Mouse (Mus musculus) erythroblast, embryonic 14.5 days (primary cell): ENCODE measurements around the gene Rundc1.

Experiments used
- GATA1 ChIP-seq: IDR thresholded peaks from 2 replicates; pipeline ENCODE4 v1.6.1; 2012; ENCODE audit warnings: low read length, inconsistent platforms, mixed read lengths
- TAL1 ChIP-seq: IDR thresholded peaks from 3 replicates; pipeline ENCODE4 v1.6.1; 2012; ENCODE audit warnings: low read length, inconsistent platforms, mixed read lengths

- TF ChIP-seq GATA1 (no peak), TAL1 (no peak)
These were observed 26.7 kb downstream of the Rundc1 start for GRCm38 (mm10) chr11:101451536-101451935.
